Mouse (Mus musculus): ENCODE results near the gene Hdac1. TPM values are rescaled to one million over a fixed set of nuclear protein-coding genes. Genes with fewer than 3 reads are reported as not detected.
A peak's percentile ranks its signal among the peaks of the same experiment; 100 is the strongest.
"Not testable (repeated sequence)": the region's sequence is repeated elsewhere in the genome, so short reads cannot be mapped to it uniquely, and the experiment has no call there.

Gene Hdac1
- polyA plus RNA-seq, 1 experiment from 2014 or later, result 138 TPM

DNA sequence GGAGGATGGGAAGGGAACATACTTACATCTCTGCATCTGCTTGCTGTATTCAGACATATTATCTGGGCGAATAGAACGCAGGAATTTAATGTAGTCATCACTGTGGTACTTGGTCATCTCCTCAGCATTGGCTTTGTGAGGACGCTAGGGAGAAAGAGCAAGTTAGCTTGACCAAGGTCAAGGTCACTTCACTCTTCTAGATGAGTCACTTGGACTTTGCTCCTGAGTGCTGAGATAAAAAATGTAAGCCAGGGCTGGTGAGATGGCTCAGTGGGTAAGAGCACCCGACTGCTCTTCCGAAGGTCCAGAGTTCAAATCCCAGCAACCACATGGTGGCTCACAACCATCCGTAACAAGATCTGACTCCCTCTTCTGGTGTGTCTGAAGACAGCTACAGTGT is 13.6 kb downstream of the Hdac1 start:
- not testable (repeated sequence) for H3K27ac ChIP-seq; H3K4me3 ChIP-seq (replicated peaks); H3K27me3 ChIP-seq; H3K9ac ChIP-seq (replicated peaks); ATAC-seq; H3K4me1 ChIP-seq (replicated peaks); H3K9me3 ChIP-seq; H3K4me2 ChIP-seq (replicated peaks)
- 97% methylated on average over 6 of the region's 6 CpGs for WGBS
- H3K36me3 ChIP-seq, result peaks cover 82% of the 10 kb centered on the region

DNA sequence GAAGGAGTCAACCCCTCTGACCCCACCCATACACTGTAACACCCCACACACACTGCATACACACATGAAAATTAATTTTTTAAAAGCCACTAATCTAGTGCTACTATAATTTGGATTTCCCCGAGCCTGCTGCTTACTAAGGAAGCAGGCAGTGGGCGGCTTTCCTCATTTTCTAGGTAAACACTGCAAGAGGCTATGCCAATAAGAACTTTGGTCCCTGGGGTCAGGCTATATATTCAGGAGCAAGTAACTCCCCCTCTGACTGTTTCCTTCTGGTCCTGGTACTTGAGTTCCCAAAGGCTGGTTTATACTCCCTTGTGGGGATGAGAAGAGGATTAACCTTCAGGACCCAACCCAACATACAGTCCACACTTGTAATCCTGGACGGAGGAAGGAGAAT is 16.6 kb downstream of the Hdac1 start:
- WGBS, result 81% methylated on average over 3 of the region's 3 CpGs
- no peak overlapping the region for H3K4me3 ChIP-seq (replicated peaks)
- H3K27me3 ChIP-seq, result no peaks in the 10 kb centered on the region
- no peak overlapping the region for H3K27ac ChIP-seq
- H3K4me2 ChIP-seq (replicated peaks), result no peak overlapping the region
- H3K9me3 ChIP-seq, result no peaks in the 10 kb centered on the region
- ATAC-seq, result no peak
- no peak overlapping the region for H3K9ac ChIP-seq (replicated peaks)
- peaks cover 90% of the 10 kb centered on the region for H3K36me3 ChIP-seq
- no peaks in the 10 kb centered on the region for H3K4me1 ChIP-seq (replicated peaks)

DNA sequence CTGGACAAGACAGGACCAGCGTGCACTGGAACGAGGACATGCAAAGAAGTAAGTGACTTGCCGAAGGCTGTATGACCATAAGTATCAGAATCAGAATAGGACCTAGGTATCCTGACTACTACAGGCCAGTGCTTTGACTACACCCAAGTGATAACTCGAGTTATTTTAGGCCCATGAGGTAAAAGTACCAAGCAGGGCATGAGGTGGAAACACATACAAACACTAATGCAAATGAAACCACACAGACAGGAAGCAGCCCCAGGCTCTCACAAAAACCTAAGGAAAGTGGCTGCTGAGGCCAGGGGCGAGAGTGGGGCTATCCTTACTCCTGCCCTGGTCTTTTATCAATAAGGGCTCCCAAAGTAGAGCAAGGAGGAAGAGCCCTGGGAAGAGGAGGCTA is 17.2 kb downstream of the Hdac1 start:
- no peaks in the 10 kb centered on the region for H3K4me1 ChIP-seq (replicated peaks)
- no peak overlapping the region for H3K9ac ChIP-seq (replicated peaks)
- no peak overlapping the region for H3K4me2 ChIP-seq (replicated peaks)
- no peaks in the 10 kb centered on the region for H3K9me3 ChIP-seq
- ATAC-seq, result no peak
- H3K4me3 ChIP-seq (replicated peaks), result no peak overlapping the region
- no peaks in the 10 kb centered on the region for H3K27me3 ChIP-seq
- H3K27ac ChIP-seq, result no peak overlapping the region
- H3K36me3 ChIP-seq, result peaks cover 90% of the 10 kb centered on the region
- WGBS, result 93% methylated on average over 5 of the region's 5 CpGs

DNA sequence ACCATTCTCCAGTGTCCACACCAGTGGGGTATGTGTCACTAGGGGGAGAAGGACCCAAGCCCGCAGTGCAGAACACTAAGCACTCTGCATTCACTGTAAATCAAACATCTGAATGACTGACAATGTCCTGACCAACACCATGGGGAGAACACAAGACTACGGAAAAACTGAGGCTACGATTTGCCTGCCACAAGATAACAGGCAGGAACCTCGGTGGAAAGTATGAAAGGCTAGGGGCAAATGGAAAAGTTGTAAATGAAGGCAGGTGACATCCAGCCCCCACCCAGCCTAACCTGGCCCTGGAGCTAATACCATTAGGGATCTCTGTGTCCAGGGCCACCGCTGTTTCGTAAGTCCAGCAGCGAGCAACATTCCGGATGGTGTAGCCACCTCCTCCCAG is 24.0 kb downstream of the Hdac1 start:
- Histone ChIP-seq H3K36me3 (peaks cover 81% of the 10 kb centered on the region), H3K9ac (replicated peaks) (no peak overlapping the region), H3K27ac (no peak overlapping the region), H3K4me1 (replicated peaks) (peaks cover 23% of the 10 kb centered on the region), H3K27me3 (no peaks in the 10 kb centered on the region), H3K9me3 (no peaks in the 10 kb centered on the region), H3K4me2 (replicated peaks) (no peak overlapping the region), H3K4me3 (replicated peaks) (no peak overlapping the region)
- no peak for ATAC-seq
- 87% methylated on average over 8 of the region's 8 CpGs for WGBS

DNA sequence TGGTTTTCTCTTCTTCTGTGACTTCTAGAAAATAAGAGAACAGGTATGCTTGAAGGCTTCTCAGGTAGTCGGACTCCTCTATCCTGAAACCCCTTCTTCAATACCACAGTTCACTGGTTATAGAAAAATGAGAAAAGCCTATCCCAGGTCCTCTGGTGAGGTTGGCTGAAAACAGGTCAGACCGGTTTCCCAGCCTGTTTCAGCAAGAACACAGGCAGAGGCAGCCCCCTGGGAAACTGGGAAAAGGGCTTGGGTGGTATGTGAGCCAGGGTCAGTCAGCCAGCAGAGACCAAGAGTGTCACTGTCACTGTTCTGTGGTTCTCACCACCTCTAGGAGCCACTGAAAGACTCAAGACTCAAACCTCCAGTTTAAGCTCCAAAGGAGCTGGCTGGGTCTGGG is 25.6 kb downstream of the Hdac1 start:
- no peaks in the 10 kb centered on the region for H3K27me3 ChIP-seq
- 0 out of 2 replicates have a peak overlapping the region, but pooled peaks have one; percentile 44 for H3K27ac ChIP-seq
- 0 out of 2 replicates have a peak overlapping the region, but pooled peaks have one; percentile 4 for H3K4me3 ChIP-seq (replicated peaks)
- H3K4me1 ChIP-seq (replicated peaks), result peaks cover 33% of the 10 kb centered on the region
- peaks cover 65% of the 10 kb centered on the region for H3K36me3 ChIP-seq
- ATAC-seq, result no peak
- WGBS, result 57% methylated on average over 2 of the region's 2 CpGs
- no peaks in the 10 kb centered on the region for H3K9me3 ChIP-seq
- peak overlapping the region; percentile 16; the same call in 1 of the 2 replicates for H3K4me2 ChIP-seq (replicated peaks)
- H3K9ac ChIP-seq (replicated peaks), result 0 out of 2 replicates have a peak overlapping the region, but pooled peaks have one; percentile 28

DNA sequence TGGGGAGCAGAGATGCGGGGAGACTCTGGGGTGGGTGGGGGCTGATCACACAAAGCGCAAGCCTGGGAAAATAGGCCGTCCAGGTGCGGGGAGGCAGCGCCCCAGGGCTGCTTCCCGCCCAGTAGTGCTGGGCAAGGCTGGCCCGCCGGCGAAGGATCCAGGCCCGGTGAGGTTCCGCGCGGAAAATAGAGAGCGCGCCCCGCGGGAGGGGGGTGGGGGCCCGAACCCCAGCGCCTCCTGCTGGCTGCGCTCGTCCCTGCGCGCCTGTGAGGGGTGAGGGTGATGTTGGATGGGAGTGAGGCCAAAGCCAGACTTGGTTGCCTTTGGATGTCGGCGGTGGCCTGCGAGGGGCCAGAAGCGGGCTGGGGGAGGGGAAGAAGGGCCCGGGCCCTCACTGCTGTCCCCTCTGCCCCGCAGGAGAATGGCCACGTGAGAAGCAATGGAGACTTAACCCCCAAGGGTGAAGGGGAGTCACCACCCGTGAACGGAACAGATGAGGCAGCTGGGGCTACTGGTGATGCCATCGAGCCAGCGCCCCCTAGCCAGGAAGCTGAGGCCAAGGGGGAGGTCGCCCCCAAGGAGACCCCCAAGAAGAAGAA is 28.1 kb downstream of the Hdac1 start:
- Histone ChIP-seq H3K27ac (peak overlapping the region; percentile 100), H3K4me3 (replicated peaks) (peak overlapping the region; percentile 94), H3K9me3 (no peaks in the 10 kb centered on the region), H3K4me1 (replicated peaks) (peaks cover 52% of the 10 kb centered on the region), H3K36me3 (peaks cover 42% of the 10 kb centered on the region), H3K9ac (replicated peaks) (peak overlapping the region; percentile 99), H3K27me3 (no peaks in the 10 kb centered on the region), H3K4me2 (replicated peaks) (peak overlapping the region; percentile 97)
- peak; percentile 43 for ATAC-seq
- WGBS, result 1% methylated on average over 34 of the region's 35 CpGs

DNA sequence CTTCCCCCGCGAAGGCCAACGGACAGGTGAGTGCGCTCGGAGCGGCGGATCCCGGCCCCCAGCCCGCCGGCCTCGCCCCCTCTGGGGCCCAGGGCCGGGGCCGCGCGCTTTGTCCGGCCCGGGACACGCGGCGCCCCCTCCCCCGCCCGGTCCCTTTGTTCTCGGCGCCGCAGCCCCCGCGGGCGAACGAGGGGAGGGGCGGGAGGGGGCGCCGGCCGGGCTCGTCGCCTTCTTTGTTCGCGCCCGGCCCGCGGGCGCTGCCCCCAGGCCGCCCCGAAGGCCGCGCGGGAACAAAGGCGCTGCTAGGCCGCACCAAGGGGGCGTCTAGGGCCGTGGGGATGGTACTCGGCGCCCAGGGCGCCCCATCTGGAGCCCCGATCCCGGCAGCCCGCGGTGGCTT is 28.6 kb downstream of the Hdac1 start:
- peak overlapping the region; percentile 94 for H3K4me3 ChIP-seq (replicated peaks)
- peak overlapping the region; percentile 99 for H3K9ac ChIP-seq (replicated peaks)
- peak; percentile 12; the same call in 1 of the 2 replicates for ATAC-seq
- H3K4me2 ChIP-seq (replicated peaks), result peak overlapping the region; percentile 97
- H3K27me3 ChIP-seq, result no peaks in the 10 kb centered on the region
- H3K36me3 ChIP-seq, result peaks cover 39% of the 10 kb centered on the region
- peaks cover 57% of the 10 kb centered on the region for H3K4me1 ChIP-seq (replicated peaks)
- H3K9me3 ChIP-seq, result no peaks in the 10 kb centered on the region
- H3K27ac ChIP-seq, result peak overlapping the region; percentile 100
- under 1% methylated on average over 30 of the region's 57 CpGs for WGBS

DNA sequence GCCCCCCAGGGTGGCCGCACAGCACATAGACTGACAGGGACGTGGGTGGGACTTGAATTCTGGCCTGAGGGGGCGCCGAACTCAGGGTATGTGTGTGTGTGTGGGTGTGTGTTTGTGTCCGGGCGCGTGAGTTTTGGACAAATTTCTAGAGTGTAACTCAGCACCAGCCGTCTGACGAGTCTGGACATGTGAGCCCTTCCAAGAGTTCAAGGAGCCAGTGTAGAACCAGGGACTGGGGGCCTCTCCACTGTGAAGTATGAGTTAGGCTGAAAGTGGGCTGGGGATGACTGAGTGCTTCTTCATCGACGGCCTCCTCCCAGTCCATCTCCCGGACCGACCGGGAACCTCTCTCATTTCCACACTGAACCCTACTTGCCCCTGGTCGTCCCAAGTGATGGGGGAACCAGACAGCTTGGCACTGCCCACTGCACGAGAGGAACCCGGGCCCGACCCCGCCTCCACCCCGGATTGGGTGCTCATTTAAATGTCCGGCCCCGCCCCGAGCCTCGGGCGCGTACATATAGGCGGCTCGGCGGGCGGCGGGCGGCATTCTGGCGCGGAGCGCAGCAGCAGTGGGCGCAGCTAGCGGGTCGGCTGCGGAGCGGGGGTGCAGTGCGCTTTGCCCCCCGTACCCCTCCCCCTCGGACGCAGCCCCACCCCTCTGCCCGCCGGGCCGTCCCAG is 29.3 kb downstream of the Hdac1 start, which contains the start of gene Marcksl1:
Marcksl1 (plus strand) TSS at position 496 of the 682 bp plus-strand sequence.
- peak within 1 kb of the TSS; percentile 100 for H3K27ac ChIP-seq
- WGBS, result 7% methylated on average over 38 of the region's 47 CpGs
- peak within 1 kb of the TSS; percentile 99 for H3K9ac ChIP-seq (replicated peaks)
- peak within 1 kb of the TSS; percentile 94 for H3K4me3 ChIP-seq (replicated peaks)
- peak; percentile 84 for ATAC-seq
- peaks cover 60% of the 10 kb centered on the region for H3K4me1 ChIP-seq (replicated peaks)
- H3K4me2 ChIP-seq (replicated peaks), result peak within 1 kb of the TSS; percentile 97
- peaks cover 33% of the 10 kb centered on the region for H3K36me3 ChIP-seq
- H3K27me3 ChIP-seq, result no peaks in the 10 kb centered on the region
- H3K9me3 ChIP-seq, result no peaks in the 10 kb centered on the region

DNA sequence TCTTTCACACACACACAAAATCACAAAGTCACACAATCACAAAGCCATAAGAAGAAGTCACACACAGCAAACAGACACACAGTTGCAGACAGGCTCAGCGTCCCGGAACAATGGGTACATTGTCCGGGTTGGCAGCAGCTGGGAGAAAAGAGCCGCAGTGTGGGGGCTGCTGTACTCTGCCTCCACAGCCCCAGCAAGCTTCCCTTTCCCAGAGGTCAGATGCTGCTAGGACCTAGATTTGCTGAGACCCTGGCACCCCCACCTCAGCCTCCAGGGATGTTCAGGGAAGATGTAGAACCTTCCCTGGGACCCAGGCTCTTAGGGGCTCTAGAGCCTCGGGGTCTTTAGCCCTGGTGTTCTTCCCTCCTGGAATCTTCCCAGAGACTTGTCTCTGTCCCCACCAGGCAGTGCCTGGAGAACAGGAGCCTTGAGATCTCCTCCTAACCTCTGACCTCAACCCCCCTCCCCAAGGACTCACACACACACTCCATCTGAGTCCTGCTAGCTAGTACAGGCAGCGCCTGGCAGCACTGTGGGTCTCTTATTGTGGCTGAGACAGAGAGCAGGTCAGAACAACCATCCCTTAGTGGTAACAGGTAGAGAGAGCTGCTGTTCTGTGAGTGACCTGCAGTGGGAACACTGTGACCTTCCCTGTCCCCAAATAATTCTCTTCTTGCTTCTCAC is 31.0 kb downstream of the Hdac1 start:
- peaks cover 55% of the 10 kb centered on the region for H3K4me1 ChIP-seq (replicated peaks)

DNA sequence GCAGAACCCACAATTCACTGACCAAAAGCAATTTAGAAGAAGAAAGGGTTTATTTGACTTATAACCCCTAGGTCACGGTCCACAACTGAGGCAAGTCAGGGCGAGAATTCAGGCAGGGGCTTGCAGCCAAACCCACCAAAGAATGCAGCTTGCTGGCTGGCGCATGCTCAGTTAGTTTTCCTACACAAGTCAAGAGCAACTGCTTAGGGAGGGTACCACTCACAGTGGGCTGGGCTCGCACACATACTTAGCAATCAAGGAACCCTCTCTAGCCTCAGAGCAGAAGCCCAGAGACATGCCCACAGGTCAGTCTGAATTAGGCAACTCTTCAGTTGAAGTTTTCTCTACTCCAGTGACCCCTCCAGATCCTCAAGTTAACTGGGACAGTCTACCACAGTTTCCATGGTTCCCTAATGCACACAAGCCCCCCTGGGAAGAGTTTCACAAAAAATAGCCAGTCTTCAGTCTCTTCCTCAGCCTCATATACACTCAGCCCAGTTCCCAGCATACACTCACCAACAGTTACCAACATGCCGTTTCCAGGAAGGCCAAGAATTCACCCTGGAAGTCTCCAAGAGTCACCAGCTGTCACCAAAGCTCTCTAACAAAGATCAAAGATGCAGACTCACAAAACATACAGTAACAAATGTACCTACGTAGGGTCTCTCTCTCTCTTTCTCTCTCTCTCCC is 31.6 kb downstream of the Hdac1 start:
- ATAC-seq, result no peak
- Histone ChIP-seq H3K9me3 (no peaks in the 10 kb centered on the region), H3K27ac (peak overlapping the region; percentile 54), H3K4me2 (replicated peaks) (no peak overlapping the region), H3K9ac (replicated peaks) (no peak overlapping the region), H3K36me3 (peaks cover 11% of the 10 kb centered on the region), H3K27me3 (no peaks in the 10 kb centered on the region), H3K4me1 (replicated peaks) (peaks cover 48% of the 10 kb centered on the region), H3K4me3 (replicated peaks) (no peak overlapping the region)
- 33% methylated on average over 6 of the region's 6 CpGs for WGBS

More for the DNA sequence above, 31.0 kb downstream of the Hdac1 start:
- Histone ChIP-seq H3K27me3 (no peaks in the 10 kb centered on the region), H3K27ac (peak overlapping the region; percentile 54; the same call in 1 of the 2 replicates), H3K9ac (replicated peaks) (no peak overlapping the region), H3K4me3 (replicated peaks) (no peak overlapping the region), H3K4me2 (replicated peaks) (no peak overlapping the region), H3K9me3 (no peaks in the 10 kb centered on the region), H3K36me3 (peaks cover 16% of the 10 kb centered on the region)
- 7% methylated on average over 6 of the region's 6 CpGs for WGBS
- no peak for ATAC-seq

DNA sequence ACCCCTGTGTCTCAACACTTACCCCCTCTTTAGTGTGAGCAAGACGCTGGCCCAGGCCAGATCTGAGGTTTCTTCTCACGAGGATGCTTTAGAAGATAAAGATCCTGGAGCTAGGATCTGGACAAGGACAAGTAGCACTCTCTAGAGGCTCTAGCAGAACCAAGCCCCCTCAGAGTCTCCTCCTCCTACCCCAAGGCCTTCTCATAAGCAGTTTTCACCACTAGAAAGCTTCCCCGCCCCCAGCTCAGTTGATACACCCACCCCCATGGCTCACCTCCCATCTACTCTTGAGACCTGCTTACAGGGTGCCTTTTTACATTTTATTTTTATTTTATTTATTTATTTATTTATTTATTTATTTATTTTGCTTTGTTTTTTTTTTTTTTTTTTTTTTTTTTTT is 32.9 kb downstream of the Hdac1 start:
- Histone ChIP-seq H3K9ac (replicated peaks) (no peak overlapping the region), H3K4me3 (replicated peaks) (no peak overlapping the region), H3K36me3 (no peaks in the 10 kb centered on the region), H3K27ac (0 out of 2 replicates have a peak overlapping the region, but pooled peaks have one; percentile 3), H3K9me3 (no peaks in the 10 kb centered on the region), H3K4me2 (replicated peaks) (no peak overlapping the region), H3K27me3 (no peaks in the 10 kb centered on the region), H3K4me1 (replicated peaks) (peaks cover 37% of the 10 kb centered on the region)
- ATAC-seq, result no peak
- 62% methylated on average over 3 of the region's 3 CpGs for WGBS

Data from midbrain, embryonic 13.5 days (tissue).